Mouse (Mus musculus) bone marrow, adult 2 months (tissue): ENCODE measurements around the gene Swi5.

Experiments
- CTCF ChIP-seq: fragments of 200-500 bp; IDR thresholded peaks from 2 replicates; pipeline ENCODE4 v1.5.1; 2011; ENCODE audit warnings: low read length, control low read depth; ENCODE audit not compliant: control insufficient read depth, insufficient read depth
- POLR2A ChIP-seq: fragments of 200-500 bp; IDR thresholded peaks from 2 replicates; pipeline ENCODE4 v1.6.1; 2011; ENCODE audit warnings: low read depth, mild to moderate bottlenecking, control low read depth, low read length, borderline replicate concordance; ENCODE audit not compliant: control insufficient read depth

GRCm38 (mm10) chr2:32235433-32235832, 52.4 kb downstream of the Swi5 start:
- TF ChIP-seq POLR2A (no peak), CTCF (no peak)
